Mouse (Mus musculus) ES-Bruce4 (cell line): ENCODE measurements around the gene Akirin1. TPM values are rescaled to one million over a fixed set of nuclear protein-coding genes. Genes with fewer than 3 reads are reported as not detected.

Experiments
- H3K27ac ChIP-seq: 2 replicates; pipeline ENCODE4 v1.5.1; 2012; ENCODE audit warnings: low read length, inconsistent platforms; ENCODE audit not compliant: insufficient read depth
- H3K27me3 ChIP-seq: 2 replicates; pipeline ENCODE4 v1.6.1; 2012; ENCODE audit warnings: mild to moderate bottlenecking, low read length, inconsistent platforms; ENCODE audit not compliant: control insufficient read depth, poor library complexity, insufficient read depth, severe bottlenecking
- H3K36me3 ChIP-seq: 2 replicates; pipeline ENCODE4 v1.6.1; 2012; ENCODE audit warnings: inconsistent platforms, mild to moderate bottlenecking, low read length, moderate library complexity; ENCODE audit not compliant: control insufficient read depth, poor library complexity, insufficient read depth, severe bottlenecking
- H3K4me1 ChIP-seq: one replicate; pipeline ENCODE4 v1.8.1; 2011; ENCODE audit warnings: low read length; ENCODE audit not compliant: control insufficient read depth, insufficient read depth
- H3K4me3 ChIP-seq: 2 replicates; pipeline ENCODE4 v1.5.1; 2011; ENCODE audit warnings: low read depth, mild to moderate bottlenecking, low read length
- H3K9ac ChIP-seq: 2 replicates; pipeline ENCODE4 v1.6.1; 2012; ENCODE audit warnings: low read depth, mild to moderate bottlenecking, inconsistent platforms; ENCODE audit not compliant: poor library complexity, severe bottlenecking
- H3K9me3 ChIP-seq: replicated peaks from 2 replicates; pipeline ENCODE4 v1.6.1; 2012; ENCODE audit warnings: mild to moderate bottlenecking, low read length, inconsistent platforms; ENCODE audit not compliant: control insufficient read depth, poor library complexity, insufficient read depth, severe bottlenecking
- CTCF ChIP-seq: IDR thresholded peaks from one replicate; pipeline ENCODE4 v1.8.1; 2011; ENCODE audit warnings: low read depth, low read length
- EP300 ChIP-seq: IDR thresholded peaks from 2 replicates; pipeline ENCODE4 v1.6.1; 2011; ENCODE audit warnings: low read depth, low read length; ENCODE audit not compliant: insufficient read depth
- POLR2A ChIP-seq: IDR thresholded peaks from one replicate; pipeline ENCODE4 v1.8.1; 2011; ENCODE audit warnings: low read length; ENCODE audit not compliant: insufficient read depth
- polyA plus RNA-seq: library from polyadenylated mRNA; stranded (reverse); fragments of >200 nt; gene quantifications from 2 replicates; pipeline ENCODE4 v1.2.4, GENCODE M21; 2011; ENCODE audit warnings: low read depth; ENCODE audit not compliant: missing spikeins, insufficient read depth, insufficient read length

Akirin1 gene
- polyA plus RNA-seq, 1 experiment = 37.6 TPM

GRCm38 (mm10) chr4:123687025-123687781 lies 62.9 kb downstream of the Akirin1 start:
- Histone ChIP-seq H3K9ac (peak overlapping the region; percentile 88), H3K4me3 (peak overlapping the region; percentile 88), H3K36me3 (no peaks in the 10 kb centered on the region), H3K27me3 (no peaks in the 10 kb centered on the region), H3K4me1 (peaks cover 4% of the 10 kb centered on the region), H3K27ac (no peak overlapping the region), H3K9me3 (no peaks in the 10 kb centered on the region)
- TF ChIP-seq CTCF (no peak), EP300 (0 out of 2 replicates have a peak, but pooled peaks have one; percentile 14)

GRCm38 (mm10) chr4:123686368-123687024 lies 63.6 kb downstream of the Akirin1 start:
- H3K9ac ChIP-seq = peak overlapping the region; percentile 88
- no peaks in the 10 kb centered on the region for H3K27me3 ChIP-seq
- no peak overlapping the region for H3K27ac ChIP-seq
- H3K4me3 ChIP-seq = peak overlapping the region; percentile 88
- no peaks in the 10 kb centered on the region for H3K36me3 ChIP-seq
- no peak for TF ChIP-seq EP300
- H3K9me3 ChIP-seq = no peaks in the 10 kb centered on the region
- H3K4me1 ChIP-seq = peaks cover 4% of the 10 kb centered on the region

GRCm38 (mm10) chr4:123685506-123686242 lies 64.5 kb downstream of the Akirin1 start:
- Histone ChIP-seq H3K27ac (no peak overlapping the region), H3K36me3 (no peaks in the 10 kb centered on the region), H3K9me3 (no peaks in the 10 kb centered on the region), H3K9ac (no peak overlapping the region), H3K27me3 (no peaks in the 10 kb centered on the region), H3K4me3 (peak overlapping the region; percentile 88), H3K4me1 (peaks cover 4% of the 10 kb centered on the region)
- TF ChIP-seq POLR2A (no peak), EP300 (no peak), CTCF (no peak)

GRCm38 (mm10) chr4:123685046-123685445 lies 65.1 kb downstream of the Akirin1 start:
- TF ChIP-seq CTCF (no peak), POLR2A (no peak), EP300 (no peak)
- Histone ChIP-seq H3K4me1 (peaks cover 2% of the 10 kb centered on the region), H3K36me3 (no peaks in the 10 kb centered on the region), H3K9ac (no peak overlapping the region), H3K9me3 (no peaks in the 10 kb centered on the region), H3K4me3 (no peak overlapping the region), H3K27ac (no peak overlapping the region), H3K27me3 (no peaks in the 10 kb centered on the region)

Other genes starting within 250 kb of the Akirin1 start
- gene Macf1, start 66.0 kb downstream of the Akirin1 start, polyA plus RNA-seq = 251 and 257 TPM in 2 replicates
- 130 and 166 TPM in 2 replicates for gene Ndufs5, start 32.1 kb downstream of the Akirin1 start, polyA plus RNA-seq
- 0.78 and 1.3 TPM in 2 replicates for gene Rhbdl2, start 37.5 kb upstream of the Akirin1 start, polyA plus RNA-seq
- not detected in 2 replicates for gene 4933427I04Rik, start 109.3 kb upstream of the Akirin1 start, polyA plus RNA-seq
- 25.0 and 25.2 TPM in 2 replicates for gene Mycbp, start 154.5 kb upstream of the Akirin1 start, polyA plus RNA-seq
- gene Rragc, start 167.1 kb upstream of the Akirin1 start, polyA plus RNA-seq = 35.0 and 50.2 TPM in 2 replicates
- gene 4930535I16Rik, start 167.7 kb upstream of the Akirin1 start, polyA plus RNA-seq = not detected in 2 replicates